Comparison of ENCODE assay signal across 22 mouse cellular contexts in genomic region chr14:75504255-75504654, GRCm38 (mm10). TPM values are rescaled to one million over a fixed set of nuclear protein-coding genes. Genes with fewer than 3 reads are reported as not detected.
DNase-seq lines count a peak whose midpoint lies in the region; ATAC-seq and TF ChIP-seq lines count a peak whose summit lies in the region.
"Had no signal": no experiment of that assay in that cellular context is flagged by ENCODE, and none has a peak within 500 bp of the region (broad histone marks: within the 10 kb centered on the region; RNA-seq: fewer than 3 reads in every experiment).

No protein-coding gene starts in this region.

- no peak for TF ChIP-seq CTCF in heart, postnatal 0 days (IDR thresholded peaks at IDR 0.05; ENCODE audit: low read depth)

- no peak overlapping the region for H3K27ac ChIP-seq in heart, embryonic 12.5 days (ENCODE audit: poor library complexity, severe bottlenecking)
- no peak overlapping the region for H3K27ac ChIP-seq in heart, embryonic 10.5 days
- H3K27ac ChIP-seq in heart, postnatal 0 days (ENCODE audit: low read depth): no peak overlapping the region
- H3K27ac ChIP-seq in forebrain, embryonic 12.5 days: peak overlapping the region; percentile 81
- H3K27ac ChIP-seq in forebrain, embryonic 14.5 days (ENCODE audit: low read depth, low read length): peak overlapping the region; percentile 91; the same call in 1 of the 2 replicates
- H3K27ac ChIP-seq: embryonic facial prominence, embryonic 10.5 days; hindbrain, embryonic 15.5 days; kidney, embryonic 15.5 days had no signal

- peaks cover 6% of the 10 kb centered on the region; the same call in 1 of the 2 replicates for H3K4me1 ChIP-seq in heart, embryonic 12.5 days (replicated peaks)
- peaks cover 13% of the 10 kb centered on the region for H3K4me1 ChIP-seq in heart, embryonic 10.5 days
- H3K4me1 ChIP-seq in heart, postnatal 0 days (ENCODE audit: control insufficient read depth, insufficient read depth): no peaks in the 10 kb centered on the region; the same call in 1 of the 2 replicates
- peaks cover 29% of the 10 kb centered on the region for H3K4me1 ChIP-seq in forebrain, embryonic 12.5 days
- H3K4me1 ChIP-seq in forebrain, embryonic 14.5 days (ENCODE audit: control insufficient read depth, insufficient read depth, low read length): peaks cover 27% of the 10 kb centered on the region

- 38% methylated on average over 2 of the region's 2 CpGs for WGBS in heart, embryonic 12.5 days
- 38% methylated on average over 2 of the region's 2 CpGs for WGBS in heart, embryonic 10.5 days
- 41% methylated on average over 2 of the region's 2 CpGs for WGBS in heart, postnatal 0 days
- WGBS in forebrain, embryonic 12.5 days: 56% methylated on average over 2 of the region's 2 CpGs
- 71% methylated on average over 2 of the region's 2 CpGs for WGBS in forebrain, embryonic 14.5 days

- H3K27me3 ChIP-seq in heart, embryonic 12.5 days (replicated peaks): no peaks in the 10 kb centered on the region
- no peaks in the 10 kb centered on the region for H3K27me3 ChIP-seq in heart, embryonic 10.5 days (ENCODE audit: insufficient read depth, poor library complexity, severe bottlenecking)
- no peaks in the 10 kb centered on the region for H3K27me3 ChIP-seq in heart, postnatal 0 days (ENCODE audit: control insufficient read depth, insufficient read depth, low read length)
- peaks cover 5% of the 10 kb centered on the region; the same call in 1 of the 2 replicates for H3K27me3 ChIP-seq in forebrain, embryonic 12.5 days
- no peaks in the 10 kb centered on the region for H3K27me3 ChIP-seq in forebrain, embryonic 14.5 days (replicated peaks; ENCODE audit: control insufficient read depth, insufficient read depth, low read length)
- H3K27me3 ChIP-seq: hindbrain, embryonic 15.5 days; kidney, embryonic 15.5 days had no signal

- TF ChIP-seq EP300 in heart, postnatal 0 days (IDR thresholded peaks at IDR 0.05; ENCODE audit: low read depth): no peak

- ATAC-seq in heart, embryonic 12.5 days (ENCODE audit: insufficient number of reproducible peaks, low FRiP score): peak; percentile 69
- ATAC-seq in heart, postnatal 0 days (ENCODE audit: insufficient read depth, low read depth): peak; percentile 17; the same call in 1 of the 2 replicates
- ATAC-seq in forebrain, embryonic 12.5 days (ENCODE audit: low FRiP score): no peak
- no peak for ATAC-seq in forebrain, embryonic 14.5 days
- ATAC-seq: CD4-positive, CD25-positive, alpha-beta regulatory T cell, adult 4 months; intestine, embryonic 16.5 days had no signal

- H3K4me2 ChIP-seq in heart, embryonic 12.5 days: no peak overlapping the region
- no peak overlapping the region for H3K4me2 ChIP-seq in heart, postnatal 0 days (ENCODE audit: low read depth, low read length)
- H3K4me2 ChIP-seq in forebrain, embryonic 12.5 days: no peak overlapping the region
- no peak overlapping the region for H3K4me2 ChIP-seq in forebrain, embryonic 14.5 days (ENCODE audit: low read length)
- H3K4me2 ChIP-seq: hindbrain, embryonic 15.5 days; kidney, embryonic 15.5 days had no signal

- no peaks in the 10 kb centered on the region for H3K36me3 ChIP-seq in heart, embryonic 12.5 days
- H3K36me3 ChIP-seq in heart, embryonic 10.5 days: no peaks in the 10 kb centered on the region
- no peaks in the 10 kb centered on the region for H3K36me3 ChIP-seq in heart, postnatal 0 days (replicated peaks; ENCODE audit: control insufficient read depth, insufficient read depth, low read length)
- H3K36me3 ChIP-seq in forebrain, embryonic 12.5 days (replicated peaks): peaks cover 6% of the 10 kb centered on the region; the same call in 1 of the 2 replicates
- 0 out of 2 replicates have a peak, but pooled peaks cover 5% of the 10 kb centered on the region for H3K36me3 ChIP-seq in forebrain, embryonic 14.5 days (ENCODE audit: control insufficient read depth, insufficient read depth, low read length)
- H3K36me3 ChIP-seq: embryonic facial prominence, embryonic 10.5 days; G1E; hindbrain, embryonic 15.5 days; kidney, embryonic 15.5 days had no signal

- H3K9me3 ChIP-seq in heart, embryonic 12.5 days (replicated peaks): no peaks in the 10 kb centered on the region
- no peaks in the 10 kb centered on the region for H3K9me3 ChIP-seq in heart, embryonic 10.5 days
- H3K9me3 ChIP-seq in heart, postnatal 0 days (replicated peaks; ENCODE audit: control insufficient read depth, low read length): no peaks in the 10 kb centered on the region
- no peaks in the 10 kb centered on the region for H3K9me3 ChIP-seq in forebrain, embryonic 12.5 days
- no peaks in the 10 kb centered on the region for H3K9me3 ChIP-seq in forebrain, embryonic 14.5 days (replicated peaks; ENCODE audit: control insufficient read depth, low read length)
- H3K9me3 ChIP-seq: embryonic facial prominence, embryonic 10.5 days; G1E; hindbrain, embryonic 15.5 days; kidney, embryonic 15.5 days had no signal

- no peak overlapping the region for H3K9ac ChIP-seq in heart, embryonic 12.5 days
- H3K9ac ChIP-seq in heart, postnatal 0 days (replicated peaks; ENCODE audit: low read depth, low read length): no peak overlapping the region
- H3K9ac ChIP-seq in forebrain, embryonic 12.5 days: no peak overlapping the region
- H3K9ac ChIP-seq in forebrain, embryonic 14.5 days (ENCODE audit: low read length): no peak overlapping the region
- H3K9ac ChIP-seq: hindbrain, embryonic 15.5 days; kidney, embryonic 15.5 days had no signal

- no peak for DNase-seq in heart, embryonic 10.5 days (ENCODE audit: low spot score)
- peak; percentile 28 for DNase-seq in heart, postnatal 0 days (ENCODE audit: low spot score)
- DNase-seq in heart, adult 11 months: no peak
- DNase-seq in forebrain, embryonic 14.5 days (ENCODE audit: low spot score): no peak
- DNase-seq in right cerebral cortex, postnatal 4 days: no peak
- DNase-seq: adrenal gland, adult 8-10 months; adrenal gland, postnatal 36 days; B cell, adult 2 months; cerebellum, adult 2 months; cerebellum, postnatal 10 days; gastrocnemius, postnatal 14 days; kidney, adult 2 months had no signal

- no peak overlapping the region for H3K4me3 ChIP-seq in heart, embryonic 12.5 days
- H3K4me3 ChIP-seq in heart, embryonic 10.5 days: no peak overlapping the region
- no peak overlapping the region for H3K4me3 ChIP-seq in heart, postnatal 0 days (ENCODE audit: low read depth, low read length)
- no peak overlapping the region for H3K4me3 ChIP-seq in forebrain, embryonic 12.5 days (replicated peaks)
- no peak overlapping the region for H3K4me3 ChIP-seq in forebrain, embryonic 14.5 days (ENCODE audit: low read depth, low read length)
- H3K4me3 ChIP-seq: embryonic facial prominence, embryonic 10.5 days; hindbrain, embryonic 15.5 days; kidney, embryonic 15.5 days had no signal

RNA-seq across cellular contexts. Expression of gene Siah3, which starts 48.5 kb away (rescaled TPM):
- 0.05 TPM in 1 of 2 replicates, not detected in the other for polyA plus RNA-seq in heart, embryonic 12.5 days (2016; fragmentation: Nextera tagmentation; extraction: Ambion mirVana)
- polyA plus RNA-seq in heart, embryonic 10.5 days (2016; fragmentation: Nextera tagmentation; extraction: Ambion mirVana): 0.05 TPM in 1 of 2 replicates, not detected in the other
- total RNA-seq in heart, postnatal 0 days (2014; rRNA removed; ENCODE audit: low replicate concordance): not detected in 2 replicates
- not detected in 2 replicates for polyA plus RNA-seq in heart, postnatal 0 days (2015; fragmentation: Nextera tagmentation; extraction: Ambion mirVana)
- polyA plus RNA-seq in forebrain, embryonic 12.5 days (2016; fragmentation: Nextera tagmentation; extraction: Ambion mirVana): 4.2 and 6.1 TPM in 2 replicates
- 5.4 and 7.0 TPM in 2 replicates for polyA plus RNA-seq in forebrain, embryonic 14.5 days (2014; fragmentation: Nextera tagmentation; extraction: Ambion mirVana)
- total RNA-seq: gastrocnemius, adult 18-20 months; hematopoietic stem cell, adult 5-6 weeks had no signal
- polyA plus RNA-seq: G1E; kidney, adult 2 months had no signal

Comparison
In these comparisons a context has a peak if more than half of its experiments do, and no peak if none do; other contexts are left out.
1. ATAC-seq: peak in heart, embryonic 12.5 days (single experiment) and heart, postnatal 0 days (single experiment); none in forebrain, embryonic 12.5 days (single experiment) and forebrain, embryonic 14.5 days (single experiment).
2. H3K27ac ChIP-seq: peak in forebrain, embryonic 12.5 days (single experiment) and forebrain, embryonic 14.5 days (single experiment); none in heart, embryonic 12.5 days (single experiment), heart, embryonic 10.5 days (single experiment) and heart, postnatal 0 days (single experiment).